Mouse (Mus musculus) limb, embryonic 11.5 days (tissue): ENCODE measurements around the gene Larp1. TPM values are rescaled to one million over a fixed set of nuclear protein-coding genes. Genes with fewer than 3 reads are reported as not detected.

Source experiments
- ATAC-seq: fragments of 200-750 bp; cut with Nextera tagmentation; 2 replicates; pipeline ENCODE4 v1.8.0; 2017; ENCODE audit warnings: low read depth; ENCODE audit not compliant: insufficient number of reproducible peaks, low FRiP score, low TSS enrichment
- DNase-seq: peaks from one replicate; pipeline ENCODE4 v3.0.0-alpha.2; 2015; ENCODE audit warnings: low spot score
- H3K27ac ChIP-seq: fragments of 300-500 bp; sonication (generic); replicated peaks from 2 replicates; pipeline ENCODE4 v1.5.1; 2014; ENCODE audit warnings: low read depth, mild to moderate bottlenecking, low read length
- H3K27me3 ChIP-seq: fragments of 300-500 bp; sonication (generic); 2 replicates; pipeline ENCODE4 v1.6.1; 2014; ENCODE audit warnings: mild to moderate bottlenecking, low read length, mixed read lengths; ENCODE audit not compliant: control insufficient read depth, insufficient read depth
- H3K36me3 ChIP-seq: fragments of 300-500 bp; sonication (generic); 2 replicates; pipeline ENCODE4 v1.6.1; 2014; ENCODE audit warnings: mild to moderate bottlenecking, low read length, moderate library complexity, mixed read lengths; ENCODE audit not compliant: control insufficient read depth, insufficient read depth
- H3K4me1 ChIP-seq: fragments of 300-500 bp; sonication (generic); 2 replicates; pipeline ENCODE4 v1.6.1; 2014; ENCODE audit warnings: low read length, mixed read lengths; ENCODE audit not compliant: control insufficient read depth, insufficient read depth
- H3K4me2 ChIP-seq: fragments of 300-500 bp; sonication (generic); 2 replicates; pipeline ENCODE4 v1.6.1; 2014; ENCODE audit warnings: low read depth, mild to moderate bottlenecking, moderate library complexity; ENCODE audit not compliant: severe bottlenecking
- H3K4me3 ChIP-seq: fragments of 300-500 bp; sonication (generic); 2 replicates; pipeline ENCODE4 v1.5.1; 2014; ENCODE audit warnings: low read depth, low read length
- H3K9ac ChIP-seq: fragments of 300-500 bp; sonication (generic); 2 replicates; pipeline ENCODE4 v1.6.1; 2014; ENCODE audit warnings: mild to moderate bottlenecking, low read length
- H3K9me3 ChIP-seq: fragments of 300-500 bp; sonication (generic); 2 replicates; pipeline ENCODE4 v1.6.1; 2016; ENCODE audit warnings: low read length; ENCODE audit not compliant: control insufficient read depth
- WGBS: fragments of 180-500 bp; shearing (Covaris S2); extraction: QIAGEN DNeasy Blood & Tissue Kit; methylation state at CpG from one replicate; pipeline ENCODE4 v1.1.7; 2014; 5-methylcytosine and 5-hydroxymethylcytosine counted together
- polyA plus RNA-seq: library from polyadenylated mRNA; unstranded; fragments of >200 nt; fragmentation: Nextera tagmentation; extraction: Ambion mirVana; gene quantifications from 2 replicates; pipeline ENCODE4 v1.2.1, GENCODE M21; 2014

Larp1 gene
- polyA plus RNA-seq, 1 experiment from 2014 or later, result 18.9 TPM

- Histone ChIP-seq H3K4me3 (no peak overlapping the region), H3K4me1 (peaks cover 8% of the 10 kb centered on the region; the same call in 1 of the 2 replicates), H3K27me3 (peaks cover 5% of the 10 kb centered on the region; the same call in 1 of the 2 replicates), H3K27ac (no peak overlapping the region), H3K36me3 (no peaks in the 10 kb centered on the region), H3K9ac (no peak overlapping the region), H3K9me3 (no peaks in the 10 kb centered on the region), H3K4me2 (no peak overlapping the region)
- ATAC-seq (no peak), DNase-seq (no peak)
- WGBS, result 92% methylated on average over 2 of the region's 2 CpGs
Observed at GRCm38 (mm10) chr11:58100006-58100405, 91.1 kb downstream of the Larp1 start.

- WGBS, result 78% methylated on average over 4 of the region's 4 CpGs
- Histone ChIP-seq H3K4me1 (peaks cover 11% of the 10 kb centered on the region; the same call in 1 of the 2 replicates), H3K9ac (no peak overlapping the region), H3K27ac (no peak overlapping the region), H3K4me2 (no peak overlapping the region), H3K4me3 (no peak overlapping the region), H3K9me3 (no peaks in the 10 kb centered on the region), H3K27me3 (peaks cover 5% of the 10 kb centered on the region; the same call in 1 of the 2 replicates), H3K36me3 (no peaks in the 10 kb centered on the region)
- ATAC-seq (no peak), DNase-seq (no peak)
Observed at GRCm38 (mm10) chr11:58101194-58101720, 92.4 kb downstream of the Larp1 start.

GRCm38 (mm10) chr11:58102146-58102545 lies 93.3 kb downstream of the Larp1 start:
- Histone ChIP-seq H3K36me3 (no peaks in the 10 kb centered on the region), H3K4me1 (peaks cover 11% of the 10 kb centered on the region; the same call in 1 of the 2 replicates), H3K4me2 (no peak overlapping the region), H3K9ac (no peak overlapping the region), H3K27ac (peak overlapping the region; percentile 58; the same call in 1 of the 2 replicates), H3K4me3 (no peak overlapping the region), H3K9me3 (no peaks in the 10 kb centered on the region), H3K27me3 (peaks cover 4% of the 10 kb centered on the region; the same call in 1 of the 2 replicates)
- WGBS, result 80% methylated on average over 3 of the region's 3 CpGs
- ATAC-seq (no peak), DNase-seq (no peak)

- no peak overlapping the region; the same call in 1 of the 2 replicates for H3K4me3 ChIP-seq
- no peaks in the 10 kb centered on the region for H3K9me3 ChIP-seq
- H3K27ac ChIP-seq, result peak overlapping the region; percentile 58; the same call in 1 of the 2 replicates
- H3K36me3 ChIP-seq, result no peaks in the 10 kb centered on the region
- ATAC-seq, result 0 out of 2 replicates have a peak, but pooled peaks have one; percentile 27
- H3K4me1 ChIP-seq, result peaks cover 11% of the 10 kb centered on the region; the same call in 1 of the 2 replicates
- H3K9ac ChIP-seq, result peak overlapping the region; percentile 62; the same call in 1 of the 2 replicates
- H3K4me2 ChIP-seq, result peak overlapping the region; percentile 45
- peak; percentile 35 for DNase-seq
- H3K27me3 ChIP-seq, result peaks cover under 1% of the 10 kb centered on the region; the same call in 1 of the 2 replicates
- 82% methylated on average over 9 of the region's 9 CpGs for WGBS
Observed at GRCm38 (mm10) chr11:58102581-58103343, 93.9 kb downstream of the Larp1 start.

- ATAC-seq (peak; percentile 48), DNase-seq (no peak)
- peak overlapping the region; percentile 92; the same call in 1 of the 2 replicates for H3K4me3 ChIP-seq
- H3K9ac ChIP-seq, result peak overlapping the region; percentile 62
- 59% methylated on average over 13 of the region's 13 CpGs for WGBS
- H3K4me2 ChIP-seq, result peak overlapping the region; percentile 45
- peaks cover 11% of the 10 kb centered on the region; the same call in 1 of the 2 replicates for H3K4me1 ChIP-seq
- no peaks in the 10 kb centered on the region for H3K36me3 ChIP-seq
- H3K27me3 ChIP-seq, result no peaks in the 10 kb centered on the region
- peak overlapping the region; percentile 25; the same call in 1 of the 2 replicates for H3K27ac ChIP-seq
- H3K9me3 ChIP-seq, result no peaks in the 10 kb centered on the region
Observed at GRCm38 (mm10) chr11:58103344-58103653, 94.4 kb downstream of the Larp1 start.

- peak within 1 kb of the TSS; percentile 77 for H3K27ac ChIP-seq
- DNase-seq, result peak; percentile 99
- peak within 1 kb of the TSS; percentile 72 for H3K4me2 ChIP-seq
- peak within 1 kb of the TSS; percentile 92 for H3K4me3 ChIP-seq
- WGBS, result under 1% methylated on average over 55 of the region's 55 CpGs
- H3K36me3 ChIP-seq, result no peaks in the 10 kb centered on the region
- H3K9ac ChIP-seq, result peak within 1 kb of the TSS; percentile 90
- no peaks in the 10 kb centered on the region for H3K9me3 ChIP-seq
- H3K4me1 ChIP-seq, result peaks cover 11% of the 10 kb centered on the region; the same call in 1 of the 2 replicates
- H3K27me3 ChIP-seq, result no peaks in the 10 kb centered on the region
- peak; percentile 96 for ATAC-seq
Observed at GRCm38 (mm10) chr11:58103697-58104306, 94.9 kb downstream of the Larp1 start, which contains the start of gene Cnot8. Gene Cnot8, plus strand, starts transcription at chr11:58104153.

- Histone ChIP-seq H3K9ac (peak overlapping the region; percentile 90), H3K4me2 (peak overlapping the region; percentile 72), H3K27ac (peak overlapping the region; percentile 77), H3K4me3 (peak overlapping the region; percentile 92), H3K9me3 (no peaks in the 10 kb centered on the region), H3K36me3 (no peaks in the 10 kb centered on the region), H3K4me1 (peaks cover 11% of the 10 kb centered on the region; the same call in 1 of the 2 replicates), H3K27me3 (no peaks in the 10 kb centered on the region)
- ATAC-seq (no peak; the same call in 1 of the 2 replicates), DNase-seq (no peak)
- under 1% methylated on average over 24 of the region's 24 CpGs for WGBS
Observed at GRCm38 (mm10) chr11:58104351-58104791, 95.5 kb downstream of the Larp1 start.

- ATAC-seq (no peak), DNase-seq (no peak)
- WGBS, result 50% methylated on average over 3 of the region's 3 CpGs
- Histone ChIP-seq H3K9ac (no peak overlapping the region), H3K27me3 (no peaks in the 10 kb centered on the region), H3K4me3 (no peak overlapping the region), H3K4me2 (no peak overlapping the region), H3K9me3 (no peaks in the 10 kb centered on the region), H3K36me3 (peaks cover 14% of the 10 kb centered on the region; the same call in 1 of the 2 replicates), H3K27ac (no peak overlapping the region), H3K4me1 (peaks cover 11% of the 10 kb centered on the region; the same call in 1 of the 2 replicates)
Observed at GRCm38 (mm10) chr11:58107009-58107408, 98.1 kb downstream of the Larp1 start.
